Mouse (Mus musculus) erythroblast, embryonic 14.5 days (primary cell): ENCODE data around the gene Gemin5. TPM values are rescaled to one million over a fixed set of nuclear protein-coding genes. Genes with fewer than 3 reads are reported as not detected.
A peak's percentile ranks its signal among the peaks of the same experiment; 100 is the strongest.
"Not testable (repeated sequence)": the region's sequence is repeated elsewhere in the genome, so short reads cannot be mapped to it uniquely, and the experiment has no call there.

Source experiments
- H3K27me3 ChIP-seq: 2 replicates; pipeline ENCODE4 v1.6.1; 2012; ENCODE audit warnings: inconsistent platforms; ENCODE audit not compliant: control insufficient read depth
- H3K36me3 ChIP-seq: 2 replicates; pipeline ENCODE4 v1.6.1; 2012; ENCODE audit warnings: mild to moderate bottlenecking, inconsistent platforms; ENCODE audit not compliant: control insufficient read depth
- H3K4me1 ChIP-seq: 2 replicates; pipeline ENCODE4 v1.6.1; 2012; ENCODE audit warnings: inconsistent platforms; ENCODE audit not compliant: control insufficient read depth
- H3K4me3 ChIP-seq: replicated peaks from 2 replicates; pipeline ENCODE3; 2012; ENCODE audit warnings: moderate library complexity, mild to moderate bottlenecking, inconsistent platforms
- H3K9me3 ChIP-seq: 2 replicates; pipeline ENCODE4 v1.6.1; 2012; ENCODE audit warnings: low read length, inconsistent platforms, mixed read lengths; ENCODE audit not compliant: control insufficient read depth
- GATA1 ChIP-seq: IDR thresholded peaks from 2 replicates; pipeline ENCODE4 v1.6.1; 2012; ENCODE audit warnings: low read length, inconsistent platforms, mixed read lengths
- TAL1 ChIP-seq: IDR thresholded peaks from 3 replicates; pipeline ENCODE4 v1.6.1; 2012; ENCODE audit warnings: low read length, inconsistent platforms, mixed read lengths
- polyA plus RNA-seq: library from polyadenylated mRNA; stranded (reverse); fragments of >175 nt; gene quantifications from 2 replicates; pipeline ENCODE4 v1.2.3, GENCODE M21; 2012

The Gemin5 gene
- polyA plus RNA-seq: 0.22 and 0.29 TPM in 2 replicates

DNA sequence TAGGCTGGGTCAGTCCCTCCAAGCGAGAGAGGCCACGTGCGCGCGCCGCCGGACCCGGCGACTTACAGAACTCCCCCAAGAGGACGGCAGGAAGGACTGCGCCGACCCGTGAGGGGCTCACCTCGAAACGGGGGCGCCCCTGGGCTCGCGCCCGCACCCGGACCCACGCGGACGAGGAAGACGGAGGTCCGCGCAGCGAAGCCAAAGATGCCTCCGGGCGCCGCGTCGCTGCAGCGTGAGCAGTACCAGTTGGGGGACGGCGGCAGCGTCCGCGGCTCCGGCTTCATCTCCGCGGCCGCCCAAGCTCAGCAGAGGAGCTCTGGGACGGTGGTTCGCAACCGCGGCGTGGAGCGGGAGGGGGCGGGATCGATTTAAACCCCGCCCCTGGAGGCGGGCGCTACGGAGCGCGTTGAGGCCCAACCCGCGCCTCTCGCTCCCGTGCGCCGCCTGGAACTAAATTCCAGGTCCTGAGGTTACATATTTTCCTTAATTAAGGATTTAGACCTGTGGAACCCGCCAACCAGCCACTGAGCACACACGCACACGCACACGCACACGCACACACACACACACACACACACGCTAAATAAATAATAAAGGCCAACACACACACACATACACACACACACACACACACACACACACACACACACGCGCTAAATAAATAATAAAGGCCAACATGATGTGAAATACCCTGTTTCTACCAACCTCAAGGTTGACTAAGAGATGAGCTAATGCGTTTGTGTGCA, at the start of gene Gemin5:
Gemin5 (minus strand) TSS at position 373 of the 749 bp plus-strand sequence.
- H3K36me3 ChIP-seq: peaks cover 42% of the 10 kb centered on the region
- peak within 1 kb of the TSS; percentile 88 for H3K4me3 ChIP-seq
- H3K4me1 ChIP-seq: peaks cover 48% of the 10 kb centered on the region
- no peaks in the 10 kb centered on the region for H3K27me3 ChIP-seq
- H3K9me3 ChIP-seq: peaks cover 8% of the 10 kb centered on the region
- TF ChIP-seq TAL1: no peak
- no peak for TF ChIP-seq GATA1

GRCm38 (mm10) chr11:58216823-58217222, 48.5 kb upstream of the Gemin5 start:
- Histone ChIP-seq H3K9me3 (peaks cover 16% of the 10 kb centered on the region), H3K36me3 (peaks cover 78% of the 10 kb centered on the region), H3K4me3 (peak overlapping the region; percentile 69), H3K27me3 (no peaks in the 10 kb centered on the region; the same call in 1 of the 2 replicates), H3K4me1 (peaks cover 87% of the 10 kb centered on the region)
- TF ChIP-seq GATA1: peak; percentile 41; the same call in 1 of the 2 replicates
- TF ChIP-seq TAL1: peak; percentile 64

GRCm38 (mm10) chr11:58215814-58216213, 47.5 kb upstream of the Gemin5 start:
- Histone ChIP-seq H3K36me3 (peaks cover 72% of the 10 kb centered on the region), H3K27me3 (no peaks in the 10 kb centered on the region; the same call in 1 of the 2 replicates), H3K4me3 (peak overlapping the region; percentile 69), H3K4me1 (peaks cover 87% of the 10 kb centered on the region), H3K9me3 (peaks cover 16% of the 10 kb centered on the region)
- TF ChIP-seq GATA1 (no peak), TAL1 (no peak)

DNA sequence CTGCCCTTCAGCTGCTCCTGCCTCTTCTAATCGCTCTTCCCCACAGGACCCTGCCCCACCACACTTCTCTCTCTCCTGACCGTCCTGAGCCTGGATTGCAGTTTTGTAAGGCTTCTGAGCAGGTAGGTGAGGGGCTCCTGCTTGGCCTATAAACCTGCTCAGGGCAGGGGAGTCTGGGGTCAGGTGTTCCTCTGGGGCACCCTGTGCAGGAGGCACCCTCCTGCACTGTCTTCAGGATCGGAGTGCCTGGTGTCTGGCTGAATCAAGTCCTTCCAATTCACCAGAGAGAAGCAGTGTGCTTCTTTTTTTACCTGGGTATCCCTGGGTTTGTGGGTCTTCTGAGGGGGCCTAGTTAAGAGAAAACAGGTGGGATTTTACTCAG, 46.7 kb upstream of the Gemin5 start:
- H3K9me3 ChIP-seq: peaks cover 15% of the 10 kb centered on the region
- H3K4me3 ChIP-seq: peak overlapping the region; percentile 69
- H3K27me3 ChIP-seq: not testable (repeated sequence)
- H3K4me1 ChIP-seq: peaks cover 87% of the 10 kb centered on the region
- peaks cover 68% of the 10 kb centered on the region for H3K36me3 ChIP-seq

- H3K4me3 ChIP-seq: peak overlapping the region; percentile 88
- H3K4me1 ChIP-seq: peaks cover 87% of the 10 kb centered on the region
- peaks cover 66% of the 10 kb centered on the region for H3K36me3 ChIP-seq
- H3K27me3 ChIP-seq: no peaks in the 10 kb centered on the region; the same call in 1 of the 2 replicates
- no peak for TF ChIP-seq TAL1
- TF ChIP-seq GATA1: no peak
- H3K9me3 ChIP-seq: peaks cover 12% of the 10 kb centered on the region
These were observed 46.2 kb upstream of the Gemin5 start for GRCm38 (mm10) chr11:58214391-58215048.

- TF ChIP-seq GATA1 (no peak; the same call in 1 of the 2 replicates), TAL1 (no peak)
- peaks cover 87% of the 10 kb centered on the region for H3K4me1 ChIP-seq
- peaks cover 66% of the 10 kb centered on the region for H3K36me3 ChIP-seq
- peak overlapping the region; percentile 88 for H3K4me3 ChIP-seq
- H3K27me3 ChIP-seq: no peaks in the 10 kb centered on the region
- H3K9me3 ChIP-seq: peaks cover 5% of the 10 kb centered on the region
These were observed 45.5 kb upstream of the Gemin5 start for GRCm38 (mm10) chr11:58213673-58214342.

- Histone ChIP-seq H3K4me3 (peak overlapping the region; percentile 25), H3K4me1 (peaks cover 81% of the 10 kb centered on the region), H3K36me3 (peaks cover 67% of the 10 kb centered on the region), H3K9me3 (no peaks in the 10 kb centered on the region), H3K27me3 (no peaks in the 10 kb centered on the region)
- TF ChIP-seq GATA1 (no peak), TAL1 (no peak)
These were observed 43.3 kb upstream of the Gemin5 start for GRCm38 (mm10) chr11:58211682-58212067.

DNA sequence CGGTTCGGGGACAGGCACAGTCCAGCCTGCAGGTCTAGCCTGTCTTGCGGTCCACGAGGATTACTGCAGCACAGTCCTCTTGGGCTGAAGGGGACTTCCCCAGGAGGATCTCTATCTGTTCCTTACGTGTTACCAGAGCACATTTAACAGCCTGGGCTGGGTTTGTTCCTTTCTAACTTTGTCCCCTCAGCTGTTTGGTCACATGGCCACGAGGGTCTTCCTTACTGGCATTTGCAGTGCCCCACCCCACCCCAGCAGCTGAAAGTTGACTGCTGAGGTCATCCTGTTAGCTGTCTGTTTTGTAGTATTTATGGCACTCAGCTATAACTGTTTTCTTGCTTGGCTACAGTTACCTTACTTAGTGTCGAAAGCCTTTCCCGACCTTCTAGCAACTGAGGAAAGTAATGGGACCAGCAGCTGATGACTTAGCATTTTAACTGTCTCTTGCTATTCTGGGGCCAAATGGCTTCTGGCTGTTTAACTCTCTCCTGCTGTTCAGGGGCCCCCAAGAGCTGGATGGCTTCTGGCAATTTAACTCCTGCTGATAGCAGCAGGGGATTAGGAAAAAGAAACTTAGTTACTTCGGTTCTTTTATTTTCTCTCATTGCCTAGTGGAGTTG, 42.8 kb upstream of the Gemin5 start:
- Histone ChIP-seq H3K9me3 (0 out of 2 replicates have a peak, but pooled peaks cover 2% of the 10 kb centered on the region), H3K36me3 (peaks cover 67% of the 10 kb centered on the region), H3K4me3 (peak overlapping the region; percentile 25), H3K27me3 (no peaks in the 10 kb centered on the region), H3K4me1 (peaks cover 80% of the 10 kb centered on the region)
- no peak for TF ChIP-seq TAL1
- no peak for TF ChIP-seq GATA1
